Mouse (Mus musculus) cerebellum, adult 11-12 months (tissue): ENCODE data around the gene Arhgef39.

Experiments
- DNase-seq: peaks from one replicate; pipeline ENCODE4 v3.0.0; 2022

Gene Arhgef39

GRCm38 (mm10) chr4:43499407-43500333 lies at the start of gene Arhgef39:
Gene Arhgef39, minus strand, starts transcription at chr4:43499695.
- peak; percentile 83 for DNase-seq

- DNase-seq, result no peak
These were observed 49.6 kb upstream of the Arhgef39 start for GRCm38 (mm10) chr4:43549055-43549454.

- DNase-seq, result no peak
These were observed 47.7 kb upstream of the Arhgef39 start for GRCm38 (mm10) chr4:43547160-43547559.

- no peak for DNase-seq
These were observed 47.0 kb upstream of the Arhgef39 start for GRCm38 (mm10) chr4:43546375-43547047.

- no peak for DNase-seq
These were observed 42.5 kb upstream of the Arhgef39 start for GRCm38 (mm10) chr4:43542044-43542443.

- no peak for DNase-seq
These were observed 36.5 kb upstream of the Arhgef39 start for GRCm38 (mm10) chr4:43536031-43536430.

- DNase-seq, result no peak
These were observed 36.1 kb upstream of the Arhgef39 start for GRCm38 (mm10) chr4:43535628-43536027.

- no peak for DNase-seq
These were observed 33.8 kb upstream of the Arhgef39 start for GRCm38 (mm10) chr4:43533270-43533669.

GRCm38 (mm10) chr4:43530581-43530980 lies 31.1 kb upstream of the Arhgef39 start:
- peak; percentile 62 for DNase-seq

GRCm38 (mm10) chr4:43530081-43530501 lies 30.6 kb upstream of the Arhgef39 start:
- DNase-seq, result no peak

GRCm38 (mm10) chr4:43528487-43528886 lies 29.0 kb upstream of the Arhgef39 start:
- no peak for DNase-seq

- DNase-seq, result no peak
These were observed 28.4 kb upstream of the Arhgef39 start for GRCm38 (mm10) chr4:43527880-43528279.

- peak; percentile 83 for DNase-seq
These were observed 20.5 kb upstream of the Arhgef39 start for GRCm38 (mm10) chr4:43519956-43520355.

GRCm38 (mm10) chr4:43519551-43519950 lies 20.1 kb upstream of the Arhgef39 start:
- DNase-seq, result no peak

GRCm38 (mm10) chr4:43515764-43516708 lies 16.5 kb upstream of the Arhgef39 start:
- no peak for DNase-seq

- no peak for DNase-seq
These were observed 14.3 kb upstream of the Arhgef39 start for GRCm38 (mm10) chr4:43513791-43514190.

GRCm38 (mm10) chr4:43513300-43513699 lies 13.8 kb upstream of the Arhgef39 start:
- no peak for DNase-seq

- DNase-seq, result no peak
These were observed 13.2 kb upstream of the Arhgef39 start for GRCm38 (mm10) chr4:43512653-43513052.

- no peak for DNase-seq
These were observed 12.4 kb upstream of the Arhgef39 start for GRCm38 (mm10) chr4:43511675-43512454.

- no peak for DNase-seq
These were observed 9.6 kb upstream of the Arhgef39 start for GRCm38 (mm10) chr4:43509109-43509508.

- DNase-seq, result peak; percentile 54
These were observed 9.1 kb upstream of the Arhgef39 start for GRCm38 (mm10) chr4:43508666-43508997.
